Mouse (Mus musculus) lung, postnatal 10 days (tissue): ENCODE results near the gene Vwa3a.
"Not testable (repeated sequence)": the region's sequence is repeated elsewhere in the genome, so short reads cannot be mapped to it uniquely, and the experiment has no call there.

Experiments
- DNase-seq: peaks from one replicate; pipeline ENCODE4 v3.0.0; 2021

Gene Vwa3a

GRCm38 (mm10) chr7:120739018-120739417 lies at the start of gene Vwa3a:
Gene Vwa3a, plus strand, starts transcription at chr7:120739318.
- no peak for DNase-seq

- DNase-seq = peak; percentile 18
Observed at GRCm38 (mm10) chr7:120690634-120691033, 48.5 kb upstream of the Vwa3a start.

GRCm38 (mm10) chr7:120693831-120694375 lies 45.2 kb upstream of the Vwa3a start:
- no peak for DNase-seq

- DNase-seq = no peak
Observed at GRCm38 (mm10) chr7:120695196-120695595, 43.9 kb upstream of the Vwa3a start.

- DNase-seq = no peak
Observed at GRCm38 (mm10) chr7:120695641-120696040, 43.5 kb upstream of the Vwa3a start.

- DNase-seq = no peak
Observed at GRCm38 (mm10) chr7:120696331-120696730, 42.8 kb upstream of the Vwa3a start.

- DNase-seq = no peak
Observed at GRCm38 (mm10) chr7:120699586-120699985, 39.5 kb upstream of the Vwa3a start.

GRCm38 (mm10) chr7:120703888-120704287 lies 35.2 kb upstream of the Vwa3a start:
- DNase-seq = no peak

GRCm38 (mm10) chr7:120712071-120712470 lies 27.0 kb upstream of the Vwa3a start:
- no peak for DNase-seq

GRCm38 (mm10) chr7:120713225-120713624 lies 25.9 kb upstream of the Vwa3a start:
- no peak for DNase-seq

- DNase-seq = not testable (repeated sequence)
Observed at GRCm38 (mm10) chr7:120713951-120714350, 25.2 kb upstream of the Vwa3a start.

- no peak for DNase-seq
Observed at GRCm38 (mm10) chr7:120717261-120717660, 21.9 kb upstream of the Vwa3a start.

- DNase-seq = no peak
Observed at GRCm38 (mm10) chr7:120721051-120721450, 18.1 kb upstream of the Vwa3a start.

GRCm38 (mm10) chr7:120721456-120721855 lies 17.7 kb upstream of the Vwa3a start:
- peak; percentile 22 for DNase-seq

GRCm38 (mm10) chr7:120722063-120722462 lies 17.1 kb upstream of the Vwa3a start:
- no peak for DNase-seq

GRCm38 (mm10) chr7:120722839-120723278 lies 16.3 kb upstream of the Vwa3a start:
- no peak for DNase-seq

- DNase-seq = peak; percentile 44
Observed at GRCm38 (mm10) chr7:120727581-120727980, 11.5 kb upstream of the Vwa3a start.

GRCm38 (mm10) chr7:120729635-120730034 lies 9.5 kb upstream of the Vwa3a start:
- DNase-seq = no peak

GRCm38 (mm10) chr7:120732906-120733305 lies 6.2 kb upstream of the Vwa3a start:
- no peak for DNase-seq

GRCm38 (mm10) chr7:120739558-120740101 lies 512 bp downstream of the Vwa3a start:
- DNase-seq = no peak

GRCm38 (mm10) chr7:120743366-120744351 lies 4.5 kb downstream of the Vwa3a start:
- no peak for DNase-seq

- DNase-seq = no peak
Observed at GRCm38 (mm10) chr7:120744606-120745005, 5.5 kb downstream of the Vwa3a start.

- DNase-seq = peak; percentile 38
Observed at GRCm38 (mm10) chr7:120746029-120746428, 6.9 kb downstream of the Vwa3a start.

- no peak for DNase-seq
Observed at GRCm38 (mm10) chr7:120746821-120747220, 7.7 kb downstream of the Vwa3a start.
